Mouse (Mus musculus): ENCODE data around the gene Cdyl.

Cdyl gene

GRCm38 (mm10) chr13:35686273-35686672 is 26.6 kb downstream of the Cdyl start:
- intact Hi-C loops (cut with DNase I) = no loop called here

GRCm38 (mm10) chr13:35689560-35689959 is 29.9 kb downstream of the Cdyl start:
- intact Hi-C loops (cut with DNase I) = no loop called here

DNA sequence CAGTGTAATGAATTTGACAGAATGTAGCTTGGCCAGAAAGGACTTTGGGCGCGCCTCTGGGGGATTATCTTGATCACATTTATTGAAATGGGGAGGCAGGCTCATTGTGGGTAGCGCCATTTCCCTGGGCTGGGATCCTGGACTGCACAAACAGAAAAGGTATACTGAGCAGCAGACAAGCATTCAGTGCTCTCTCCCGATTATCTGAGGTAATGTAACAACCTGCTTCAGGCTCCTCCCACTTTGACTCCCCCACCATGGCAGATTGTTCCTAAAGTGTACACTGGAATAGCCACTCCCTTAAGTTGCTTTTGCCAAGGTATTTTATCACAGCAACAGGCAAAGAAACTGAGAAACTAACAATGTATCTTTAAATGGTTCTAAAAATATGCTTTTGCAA is 58.0 kb downstream of the Cdyl start:
- intact Hi-C loops (cut with DNase I) = no loop called here

GRCm38 (mm10) chr13:35719581-35719980 is 59.9 kb downstream of the Cdyl start:
- intact Hi-C loops (cut with DNase I) = no loop called here

DNA sequence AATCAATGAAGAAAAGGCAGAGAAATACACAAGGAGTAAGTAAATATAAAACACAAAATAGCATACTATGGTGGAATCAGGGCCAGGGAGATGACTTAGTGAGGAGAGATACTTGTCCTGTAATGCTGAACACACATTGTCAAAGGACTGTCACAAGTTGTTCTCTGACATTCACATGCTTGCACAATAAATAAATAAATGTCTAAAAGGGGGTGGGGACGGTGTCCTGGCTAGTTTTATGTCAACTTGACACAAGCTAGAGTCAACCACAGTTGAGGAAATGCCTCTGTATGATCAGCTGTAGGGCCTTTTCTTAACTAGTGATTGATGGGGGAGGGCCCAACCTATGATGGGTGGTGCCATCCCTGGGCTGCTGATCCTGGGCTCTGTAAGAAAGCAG is 63.4 kb downstream of the Cdyl start:
- intact Hi-C loops (cut with DNase I) = no loop called here

- intact Hi-C loops (cut with DNase I) = no loop called here
These were observed 66.4 kb downstream of the Cdyl start for GRCm38 (mm10) chr13:35726025-35726424.

DNA sequence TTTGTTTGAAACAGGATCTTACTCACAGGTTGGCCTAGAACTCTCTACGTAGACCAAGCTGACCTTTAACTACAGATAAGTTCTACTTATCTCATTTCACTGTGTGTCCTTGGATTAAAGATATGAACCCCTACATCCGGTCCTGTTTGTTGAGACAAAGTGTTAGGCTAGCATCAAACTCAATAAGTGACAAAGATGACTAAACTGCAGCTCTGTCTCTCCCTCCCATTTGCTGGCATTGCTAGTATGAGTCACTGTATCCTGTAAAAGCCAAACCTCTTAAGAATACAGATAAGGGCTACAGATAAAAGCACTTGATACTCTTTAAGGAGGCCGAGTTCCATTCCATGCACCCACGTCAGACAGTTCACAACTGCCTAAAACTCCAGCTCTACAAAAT is 72.5 kb downstream of the Cdyl start:
- intact Hi-C loops (cut with DNase I) = no loop called here

DNA sequence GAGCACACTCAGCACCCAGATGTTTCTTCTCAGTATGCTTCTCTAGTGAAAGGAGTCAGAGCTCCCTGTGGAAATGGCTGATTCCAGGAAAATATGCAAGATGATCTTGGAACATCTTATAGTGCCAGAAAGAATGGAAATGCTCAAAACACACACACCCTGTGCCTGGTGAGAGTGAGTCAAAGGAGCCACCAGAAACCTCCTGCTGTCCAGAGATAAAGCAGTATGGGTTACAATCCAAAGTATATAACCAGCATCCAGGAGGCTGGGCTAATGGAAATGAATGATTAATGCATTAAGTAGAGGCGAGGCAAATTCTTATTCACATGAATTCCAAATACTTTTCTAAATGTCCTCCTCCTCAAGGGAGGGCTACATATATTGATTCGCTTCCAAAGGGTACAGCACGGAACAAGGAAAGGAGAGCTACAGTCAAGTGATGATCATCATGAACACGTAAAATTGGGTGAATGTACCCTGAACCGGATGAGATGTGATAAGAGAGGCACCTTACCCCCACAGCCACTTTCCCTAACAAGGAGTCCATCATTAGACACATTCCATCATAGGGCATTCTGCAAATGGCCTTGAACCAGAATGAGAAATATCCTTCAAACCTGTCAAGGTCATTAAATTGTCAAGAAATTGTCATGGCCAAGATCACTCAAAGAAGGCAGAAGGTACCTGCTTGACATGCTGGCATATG is 73.4 kb downstream of the Cdyl start:
- intact Hi-C loops (cut with DNase I) = no loop called here

- intact Hi-C loops (cut with DNase I) = no loop called here
These were observed 77.9 kb downstream of the Cdyl start for GRCm38 (mm10) chr13:35737565-35737964.

DNA sequence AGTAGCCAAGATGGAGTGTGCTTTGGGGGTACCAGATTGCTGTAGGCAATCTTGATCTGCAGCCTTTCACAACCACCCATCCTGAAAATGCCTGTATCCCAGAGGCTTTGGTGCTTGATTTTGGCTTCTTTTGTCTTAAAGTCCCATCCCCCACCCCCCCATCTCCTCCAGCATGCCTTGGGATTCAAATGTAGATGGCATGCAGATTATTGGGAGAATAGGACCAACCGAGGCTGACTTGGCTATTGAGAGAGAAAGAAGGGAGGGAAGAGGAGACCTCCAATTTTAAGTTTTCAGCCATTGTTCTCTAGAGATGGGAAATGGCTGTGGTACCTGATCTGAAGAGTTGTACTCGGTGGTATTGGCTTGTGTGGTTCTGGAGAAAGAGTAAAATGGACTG is 78.6 kb downstream of the Cdyl start:
- intact Hi-C loops (cut with DNase I) = no loop called here

DNA sequence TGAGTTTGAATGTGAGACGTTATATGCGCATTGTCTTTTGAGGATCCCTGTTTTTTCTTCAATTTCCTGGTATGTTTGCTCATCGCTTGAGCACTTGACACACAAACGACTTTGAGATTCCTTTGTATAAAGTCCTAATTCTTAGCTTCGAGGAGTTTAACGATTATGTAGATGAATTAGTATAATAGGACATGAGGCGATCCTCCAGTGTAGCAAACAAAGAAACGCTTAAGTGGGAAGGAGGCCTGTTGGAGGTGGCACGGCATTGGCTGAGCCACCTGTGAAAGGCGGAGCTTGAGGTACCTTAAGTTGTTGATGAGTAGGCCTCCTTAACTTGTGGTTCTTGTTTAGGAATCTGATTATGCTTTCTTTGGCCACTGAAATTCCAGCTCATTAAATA is 79.8 kb downstream of the Cdyl start:
- intact Hi-C loops (cut with DNase I) = no loop called here

DNA sequence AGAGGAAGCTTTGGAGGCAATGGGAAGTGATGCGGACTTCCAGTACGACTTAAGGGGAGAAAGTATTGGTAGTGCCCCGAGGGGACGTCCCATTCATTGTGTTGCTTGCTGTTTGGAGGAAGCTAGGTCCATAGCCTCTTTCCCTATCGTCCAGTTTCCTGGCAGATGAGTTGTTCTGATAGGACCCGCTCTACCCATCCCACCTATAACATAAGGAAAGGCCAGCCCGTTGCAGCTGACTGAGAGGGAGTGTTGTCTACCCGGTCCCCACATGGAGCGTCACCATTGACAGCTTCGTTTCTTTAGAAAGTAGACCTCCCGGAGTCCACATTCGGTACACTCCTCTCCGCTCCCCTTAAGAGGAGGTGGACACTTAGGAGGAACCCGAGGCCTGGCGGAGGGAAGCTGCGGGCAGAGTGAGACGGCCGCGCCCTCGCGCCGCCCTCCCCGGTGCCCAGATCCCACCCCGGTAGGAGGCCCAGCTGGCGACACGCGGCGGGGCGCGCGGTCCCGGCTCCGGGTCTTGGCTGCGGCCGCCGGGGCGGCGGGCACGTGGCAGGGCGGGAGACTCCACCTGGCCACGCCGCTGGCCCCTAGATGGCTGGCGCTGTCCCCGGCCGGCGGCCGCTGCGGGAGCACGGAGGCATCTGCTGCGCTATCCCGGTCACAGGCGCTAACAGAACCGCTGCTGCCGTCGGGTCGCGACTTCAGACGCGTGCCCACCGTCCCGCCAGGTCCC is 80.8 kb downstream of the Cdyl start:
- intact Hi-C loops (cut with DNase I) = no loop called here

DNA sequence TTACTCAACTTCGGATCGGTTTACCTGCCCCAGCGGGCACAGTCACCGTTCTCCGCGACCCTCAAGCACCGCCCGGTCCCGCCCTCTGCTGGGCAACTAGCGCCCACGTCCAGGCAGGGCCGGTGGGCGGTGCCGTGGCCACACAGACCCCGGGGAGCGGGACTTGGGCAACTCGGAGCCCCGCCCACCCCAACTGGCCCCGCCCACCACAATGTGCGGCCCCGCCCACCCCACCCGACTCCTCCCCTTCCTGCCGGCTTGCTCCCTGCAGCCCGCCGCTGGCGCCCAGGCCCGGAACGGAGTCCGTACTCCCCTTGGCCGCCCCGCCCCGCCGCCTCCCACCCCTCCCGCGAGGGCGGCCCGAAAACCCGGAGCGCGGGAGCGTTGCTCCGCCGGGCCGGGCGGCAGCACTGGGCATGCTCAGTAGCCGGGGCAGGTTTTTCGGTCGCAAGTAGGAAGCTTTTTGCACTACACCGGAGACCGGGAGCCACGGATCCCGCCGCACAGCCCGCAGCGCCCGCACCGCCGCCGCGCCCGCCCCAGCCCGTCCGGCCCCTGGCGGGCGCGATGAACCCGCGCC is 81.5 kb downstream of the Cdyl start:
- intact Hi-C loops (cut with DNase I) = no loop called here

GRCm38 (mm10) chr13:35741620-35742421 is 82.2 kb downstream of the Cdyl start:
- intact Hi-C loops (cut with DNase I) = no loop called here

DNA sequence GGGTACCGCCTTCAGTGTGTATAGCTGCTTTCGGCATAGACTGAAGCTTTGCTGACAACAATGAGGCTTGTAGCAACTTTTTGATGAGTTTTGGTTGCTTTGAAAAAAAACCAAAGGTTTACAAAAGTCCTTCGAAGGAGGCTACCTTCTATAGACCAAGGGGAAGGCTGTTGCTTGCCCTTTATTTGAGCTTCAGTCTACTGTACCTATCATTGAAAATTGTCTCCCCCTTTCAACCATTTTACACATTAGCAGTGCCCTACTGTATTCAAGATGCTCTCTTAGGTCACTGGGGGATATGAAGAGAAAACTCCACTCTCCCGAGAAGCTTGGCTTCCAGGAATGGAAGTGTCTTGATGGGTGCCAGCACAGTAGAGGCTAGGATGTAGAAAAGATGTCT is 83.1 kb downstream of the Cdyl start:
- intact Hi-C loops (cut with DNase I) = no loop called here

- intact Hi-C loops (cut with DNase I) = no loop called here
These were observed 83.6 kb downstream of the Cdyl start for GRCm38 (mm10) chr13:35743196-35743595.

- intact Hi-C loops (cut with DNase I) = no loop called here
These were observed 89.6 kb downstream of the Cdyl start for GRCm38 (mm10) chr13:35749194-35749593.

GRCm38 (mm10) chr13:35749680-35750079 is 90.0 kb downstream of the Cdyl start:
- intact Hi-C loops (cut with DNase I) = no loop called here

DNA sequence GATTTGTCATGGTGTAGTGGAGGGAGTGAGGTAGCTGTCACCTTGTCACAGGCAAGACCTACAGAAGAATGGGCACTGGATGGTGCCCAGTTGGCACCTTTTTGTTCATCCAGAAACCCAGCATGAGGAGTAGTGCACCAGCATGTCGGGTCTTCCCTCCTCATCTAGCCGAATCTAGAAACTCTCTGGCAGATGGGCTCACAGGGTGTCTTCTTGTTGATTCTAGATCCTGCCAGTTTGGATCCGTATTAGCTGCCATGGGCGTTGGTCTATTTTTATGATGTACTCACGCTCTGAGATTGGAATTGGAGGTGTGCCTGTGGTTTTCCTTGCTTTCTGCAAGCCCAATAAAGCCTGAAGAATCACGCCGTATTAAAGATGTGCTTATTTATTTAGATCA is 92.4 kb downstream of the Cdyl start:
- intact Hi-C loops (cut with DNase I) = no loop called here

DNA sequence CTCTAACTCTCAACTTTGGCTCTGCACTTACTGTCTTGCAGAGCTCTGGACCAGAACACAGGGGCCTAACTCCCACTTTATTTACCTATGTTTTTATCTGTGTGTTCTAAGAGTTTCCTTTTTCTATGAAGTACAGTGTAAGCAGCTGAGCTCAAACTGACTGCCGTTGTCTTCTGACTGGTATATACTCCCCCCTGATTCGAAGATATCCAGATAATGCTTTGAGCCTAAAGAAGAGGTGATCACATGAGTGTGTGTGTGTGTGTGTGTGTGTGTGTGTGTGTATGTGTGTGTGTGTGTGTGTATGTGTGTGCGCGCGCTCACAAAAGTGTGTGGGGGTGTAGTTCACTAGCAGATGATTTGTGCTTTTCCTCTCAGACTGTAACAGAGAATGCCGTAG is 95.4 kb downstream of the Cdyl start:
- intact Hi-C loops (cut with DNase I) = no loop called here

- intact Hi-C loops (cut with DNase I) = no loop called here
These were observed 96.1 kb downstream of the Cdyl start for GRCm38 (mm10) chr13:35755655-35756283.

Measured in adrenal gland (tissue).